Mouse (Mus musculus) layer of hippocampus, postnatal 25 days (tissue): Measurements from ENCODE around the gene Pecam1. TPM values are rescaled to one million over a fixed set of nuclear protein-coding genes. Genes with fewer than 3 reads are reported as not detected.
"Not testable (repeated sequence)": the region's sequence is repeated elsewhere in the genome, so short reads cannot be mapped to it uniquely, and the experiment has no call there.

Experiments used
- DNase-seq, 2 experiments: peaks; one replicate each; pipeline ENCODE4 v3.0.0; 2022; ENCODE audit warnings: mixed read lengths in 2 of 2, low spot score in 1 of 2; ENCODE audit errors: extremely low spot score in 1 of 2
- total RNA-seq, 2 experiments: library from RNA; stranded (reverse); gene quantifications; 2 replicates each; pipeline ENCODE4 v1.2.3; 2021

Gene Pecam1
- total RNA-seq = 10 to 100 TPM; 13.6 to 16.6 TPM

- no peak for DNase-seq
These were observed at the start of gene Pecam1 for GRCm38 (mm10) chr11:106750121-106750751. Pecam1 (minus strand) TSS chr11:106750628.

- DNase-seq = no peak
These were observed 45.3 kb upstream of the Pecam1 start for GRCm38 (mm10) chr11:106795679-106796078.

- DNase-seq = no peak
These were observed 43.4 kb upstream of the Pecam1 start for GRCm38 (mm10) chr11:106793846-106794245.

GRCm38 (mm10) chr11:106789649-106790048 is 39.2 kb upstream of the Pecam1 start:
- DNase-seq = no peak

- DNase-seq = peak; percentile 81 to 98
These were observed 38.5 kb upstream of the Pecam1 start, which contains the start of the genes Ddx5 and Cep95 for GRCm38 (mm10) chr11:106788775-106789459. Ddx5 (minus strand) TSS chr11:106789185. Cep95 (plus strand) TSS chr11:106789252.

- DNase-seq = peak; percentile 98 to 99
These were observed 37.8 kb upstream of the Pecam1 start for GRCm38 (mm10) chr11:106788026-106788774.

GRCm38 (mm10) chr11:106787131-106788025 is 37.0 kb upstream of the Pecam1 start:
- DNase-seq = peak; percentile 78 to 84

- no peak for DNase-seq
These were observed 34.6 kb upstream of the Pecam1 start for GRCm38 (mm10) chr11:106785043-106785442.

GRCm38 (mm10) chr11:106784476-106784875 is 34.0 kb upstream of the Pecam1 start:
- no peak for DNase-seq

- DNase-seq = no peak
These were observed 32.7 kb upstream of the Pecam1 start for GRCm38 (mm10) chr11:106782841-106783764.

- DNase-seq = not testable (repeated sequence)
These were observed 31.8 kb upstream of the Pecam1 start for GRCm38 (mm10) chr11:106782271-106782670.

GRCm38 (mm10) chr11:106780590-106781220 is 30.3 kb upstream of the Pecam1 start:
- DNase-seq = no peak

- DNase-seq = no peak
These were observed 29.6 kb upstream of the Pecam1 start for GRCm38 (mm10) chr11:106780089-106780425.

GRCm38 (mm10) chr11:106779388-106780088 is 29.1 kb upstream of the Pecam1 start, which contains the start of gene Polg2:
Polg2 (minus strand) TSS chr11:106779537.
- peak; percentile 83 to 89 for DNase-seq

GRCm38 (mm10) chr11:106778589-106779387 is 28.4 kb upstream of the Pecam1 start:
- DNase-seq = no peak

GRCm38 (mm10) chr11:106778132-106778531 is 27.7 kb upstream of the Pecam1 start:
- DNase-seq = no peak

- DNase-seq = no peak
These were observed 27.0 kb upstream of the Pecam1 start for GRCm38 (mm10) chr11:106777395-106777794.
